Mouse (Mus musculus) heart, postnatal 0 days (tissue): Measurements from ENCODE around the gene Slc37a1. TPM values are rescaled to one million over a fixed set of nuclear protein-coding genes. Genes with fewer than 3 reads are reported as not detected.
"Not testable (repeated sequence)": the region's sequence is repeated elsewhere in the genome, so short reads cannot be mapped to it uniquely, and the experiment has no call there.

Experiments used
- ATAC-seq: fragments of 200-750 bp; cut with Nextera tagmentation; 2 replicates; pipeline ENCODE4 v1.8.0; 2017; ENCODE audit warnings: low read depth, moderate number of reproducible peaks, moderate library complexity; ENCODE audit not compliant: insufficient read depth
- DNase-seq: peaks from one replicate; pipeline ENCODE4 v3.0.0-alpha.2; 2016; ENCODE audit warnings: low spot score
- H3K27ac ChIP-seq: fragments of 300-500 bp; sonication (generic); 2 replicates; pipeline ENCODE4 v1.5.1; 2014; ENCODE audit warnings: low read depth, mild to moderate bottlenecking
- H3K27me3 ChIP-seq: fragments of 300-500 bp; sonication (generic); 2 replicates; pipeline ENCODE4 v1.6.1; 2014; ENCODE audit warnings: low read length, mixed read lengths; ENCODE audit not compliant: control insufficient read depth, insufficient read depth
- H3K36me3 ChIP-seq: fragments of 300-500 bp; sonication (generic); replicated peaks from 2 replicates; pipeline ENCODE4 v1.6.1; 2014; ENCODE audit warnings: low read length, mixed read lengths; ENCODE audit not compliant: control insufficient read depth, insufficient read depth
- H3K4me1 ChIP-seq: fragments of 300-500 bp; sonication (generic); 2 replicates; pipeline ENCODE4 v1.6.1; 2014; ENCODE audit warnings: antibody characterized with exemption; ENCODE audit not compliant: control insufficient read depth, insufficient read depth
- H3K4me2 ChIP-seq: fragments of 300-500 bp; sonication (generic); 2 replicates; pipeline ENCODE4 v1.6.1; 2014; ENCODE audit warnings: low read depth, mild to moderate bottlenecking, low read length, moderate library complexity
- H3K4me3 ChIP-seq: fragments of 300-500 bp; sonication (generic); 2 replicates; pipeline ENCODE4 v1.5.1; 2014; ENCODE audit warnings: low read depth, low read length
- H3K9ac ChIP-seq: fragments of 300-500 bp; sonication (generic); replicated peaks from 2 replicates; pipeline ENCODE4 v1.6.1; 2014; ENCODE audit warnings: low read depth, low read length, mixed read lengths
- H3K9me3 ChIP-seq: fragments of 300-500 bp; sonication (generic); replicated peaks from 2 replicates; pipeline ENCODE4 v1.6.1; 2016; ENCODE audit warnings: low read length; ENCODE audit not compliant: control insufficient read depth
- CTCF ChIP-seq: IDR thresholded peaks from 2 replicates; pipeline ENCODE4 v1.5.1; 2016; ENCODE audit warnings: antibody characterized with exemption, control low read depth, low read depth
- EP300 ChIP-seq: IDR thresholded peaks from 2 replicates; pipeline ENCODE4 v1.6.1; 2016; ENCODE audit warnings: antibody characterized with exemption, low read depth
- WGBS: fragments of 180-500 bp; shearing (Covaris S2); extraction: QIAGEN DNeasy Blood & Tissue Kit; methylation state at CpG from one replicate; pipeline ENCODE4 v1.1.7; 2014; 5-methylcytosine and 5-hydroxymethylcytosine counted together
- polyA plus RNA-seq: library from polyadenylated mRNA; unstranded; fragments of >200 nt; fragmentation: Nextera tagmentation; extraction: Ambion mirVana; gene quantifications from 2 replicates; pipeline ENCODE4 v1.2.1, GENCODE M21; 2015
- total RNA-seq: library from RNA; depleted of rRNA; stranded (reverse); fragments of >200 nt; gene quantifications from 2 replicates; pipeline ENCODE4 v1.2.3, GENCODE M21; 2014; ENCODE audit warnings: low replicate concordance

Gene Slc37a1
- total and polyA plus RNA-seq, 2 experiments from 2014 or later = 13.5 to 37.9 TPM

GRCm38 (mm10) chr17:31268016-31268415 lies 18.6 kb upstream of the Slc37a1 start:
- no peak for DNase-seq
- no peaks in the 10 kb centered on the region for H3K9me3 ChIP-seq
- H3K4me2 ChIP-seq = no peak overlapping the region
- ATAC-seq = no peak
- no peak overlapping the region for H3K9ac ChIP-seq
- no peaks in the 10 kb centered on the region for H3K4me1 ChIP-seq
- WGBS = 93% methylated on average over 1 of the region's 1 CpGs
- no peak overlapping the region for H3K27ac ChIP-seq
- H3K27me3 ChIP-seq = no peaks in the 10 kb centered on the region
- no peak overlapping the region for H3K4me3 ChIP-seq
- TF ChIP-seq CTCF (no peak), EP300 (no peak)
- H3K36me3 ChIP-seq = no peaks in the 10 kb centered on the region

- DNase-seq = no peak
- 82% methylated on average over 2 of the region's 2 CpGs for WGBS
- no peak for ATAC-seq
Observed at GRCm38 (mm10) chr17:31269761-31270160, 16.8 kb upstream of the Slc37a1 start.

GRCm38 (mm10) chr17:31270246-31270645 lies 16.3 kb upstream of the Slc37a1 start:
- Histone ChIP-seq H3K4me1 (no peaks in the 10 kb centered on the region), H3K4me3 (no peak overlapping the region), H3K27ac (no peak overlapping the region), H3K27me3 (no peaks in the 10 kb centered on the region), H3K9me3 (no peaks in the 10 kb centered on the region), H3K36me3 (no peaks in the 10 kb centered on the region), H3K9ac (no peak overlapping the region), H3K4me2 (no peak overlapping the region)
- WGBS = 45% methylated on average over 4 of the region's 4 CpGs
- no peak for ATAC-seq
- DNase-seq = no peak
- TF ChIP-seq EP300 = no peak
- TF ChIP-seq CTCF = no peak

More at GRCm38 (mm10) chr17:31269761-31270160, 16.8 kb upstream of the Slc37a1 start:
- Histone ChIP-seq H3K36me3 (no peaks in the 10 kb centered on the region), H3K27me3 (no peaks in the 10 kb centered on the region), H3K4me1 (no peaks in the 10 kb centered on the region), H3K9ac (no peak overlapping the region), H3K4me2 (no peak overlapping the region), H3K4me3 (no peak overlapping the region), H3K9me3 (no peaks in the 10 kb centered on the region), H3K27ac (no peak overlapping the region)
- TF ChIP-seq EP300 = no peak
- no peak for TF ChIP-seq CTCF

- DNase-seq, H3K4me1 ChIP-seq, H3K36me3 ChIP-seq: not testable (repeated sequence)
Observed at GRCm38 (mm10) chr17:31270736-31271135, 15.9 kb upstream of the Slc37a1 start.

GRCm38 (mm10) chr17:31271136-31271851 lies 15.3 kb upstream of the Slc37a1 start:
- WGBS = 37% methylated on average over 7 of the region's 7 CpGs
- no peak for DNase-seq

More at GRCm38 (mm10) chr17:31270736-31271135, 15.9 kb upstream of the Slc37a1 start:
- not testable (repeated sequence) for H3K4me2 ChIP-seq, H3K27ac ChIP-seq, H3K27me3 ChIP-seq, ATAC-seq, H3K9me3 ChIP-seq, H3K9ac ChIP-seq, H3K4me3 ChIP-seq
- WGBS = 69% methylated on average over 8 of the region's 8 CpGs

More at GRCm38 (mm10) chr17:31271136-31271851, 15.3 kb upstream of the Slc37a1 start:
- no peak overlapping the region for H3K4me2 ChIP-seq
- no peaks in the 10 kb centered on the region for H3K9me3 ChIP-seq
- TF ChIP-seq CTCF (peak; percentile 34), EP300 (no peak)
- no peaks in the 10 kb centered on the region for H3K27me3 ChIP-seq
- no peak overlapping the region for H3K4me3 ChIP-seq
- no peaks in the 10 kb centered on the region for H3K4me1 ChIP-seq
- no peaks in the 10 kb centered on the region for H3K36me3 ChIP-seq
- no peak for ATAC-seq
- no peak overlapping the region for H3K27ac ChIP-seq
- no peak overlapping the region for H3K9ac ChIP-seq
